Mouse (Mus musculus): Measurements from ENCODE around the gene Grik3. TPM values are rescaled to one million over a fixed set of nuclear protein-coding genes. Genes with fewer than 3 reads are reported as not detected.

Grik3 gene
- total and polyA plus RNA-seq, 2 experiments from 2014 or later = 0.07 to 0.11 TPM

DNA sequence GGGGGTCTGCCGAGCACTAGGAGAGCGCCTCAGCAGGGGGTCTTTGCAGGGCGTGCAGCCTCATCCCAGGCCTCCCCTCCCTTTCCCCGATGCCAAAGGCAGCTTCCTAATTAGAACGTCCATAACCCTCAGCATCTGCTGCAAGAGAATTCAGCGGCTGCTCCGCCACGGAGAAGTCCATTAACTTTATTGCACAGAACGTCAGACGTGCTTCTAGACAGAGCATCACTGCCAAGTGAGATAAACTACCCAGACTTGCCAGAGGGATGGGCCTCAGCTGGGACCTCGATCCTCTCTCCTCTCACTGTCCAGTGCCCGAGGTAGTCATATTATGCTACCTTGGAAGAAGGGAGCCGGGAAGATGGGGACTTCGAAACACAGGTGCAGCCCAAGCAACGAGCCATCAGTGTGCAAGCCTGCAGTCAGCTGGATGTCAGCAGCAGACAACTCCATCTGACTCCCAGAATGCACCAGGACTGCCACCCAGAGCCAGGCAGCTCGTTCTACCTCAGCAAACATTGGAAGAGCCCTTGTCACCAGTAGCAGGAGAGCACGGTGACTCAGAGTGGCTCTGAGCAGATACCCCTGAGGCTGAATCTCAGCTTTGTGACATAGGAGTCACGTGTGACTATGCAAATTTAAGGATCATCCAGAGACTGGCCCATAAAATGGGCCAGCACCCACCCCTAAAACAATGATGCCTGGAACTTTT lies 228.1 kb downstream of the Grik3 start:
- Histone ChIP-seq H3K4me2 (ENCODE audit: low read depth, low read length) (no peak overlapping the region), H3K36me3 (replicated peaks; ENCODE audit: control insufficient read depth, insufficient read depth, low read length) (no peaks in the 10 kb centered on the region), H3K9ac (replicated peaks; ENCODE audit: low read depth, low read length) (no peak overlapping the region), H3K9me3 (replicated peaks; ENCODE audit: control insufficient read depth, low read length) (no peaks in the 10 kb centered on the region), H3K27ac (ENCODE audit: low read depth) (no peak overlapping the region), H3K27me3 (ENCODE audit: control insufficient read depth, insufficient read depth, low read length) (no peaks in the 10 kb centered on the region), H3K4me3 (ENCODE audit: low read depth, low read length) (no peak overlapping the region), H3K4me1 (ENCODE audit: control insufficient read depth, insufficient read depth) (no peaks in the 10 kb centered on the region)
- ATAC-seq (ENCODE audit: insufficient read depth, low read depth) = no peak
- DNase-seq (ENCODE audit: low spot score) = no peak
- TF ChIP-seq CTCF (IDR thresholded peaks at IDR 0.05; ENCODE audit: low read depth) (no peak), EP300 (IDR thresholded peaks at IDR 0.05; ENCODE audit: low read depth) (no peak)
- WGBS = 38% methylated on average over 18 of the region's 18 CpGs

DNA sequence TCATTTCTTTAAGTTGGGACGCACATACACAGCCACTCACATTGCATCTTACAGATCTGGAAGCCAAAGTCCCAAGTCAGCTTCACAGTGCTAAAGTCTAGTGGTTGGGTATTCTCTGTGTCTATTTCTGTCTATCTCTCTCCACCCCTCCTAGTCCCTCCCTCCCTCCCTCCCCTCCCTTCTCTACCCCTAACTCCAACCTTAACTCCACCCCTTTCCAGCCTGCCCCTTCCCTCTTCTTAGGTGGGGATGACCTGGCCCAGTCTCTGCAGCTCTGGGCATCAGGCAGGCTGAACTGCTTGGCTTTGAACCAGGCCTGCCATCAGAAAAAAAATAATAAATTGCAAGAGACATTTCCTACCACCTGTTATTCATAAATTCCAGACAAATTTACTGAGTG lies 235.7 kb downstream of the Grik3 start:
- 74% methylated on average over 1 of the region's 1 CpGs for WGBS
- Histone ChIP-seq H3K27ac (ENCODE audit: low read depth) (no peak overlapping the region), H3K4me2 (ENCODE audit: low read depth, low read length) (no peak overlapping the region), H3K4me3 (ENCODE audit: low read depth, low read length) (no peak overlapping the region), H3K9me3 (replicated peaks; ENCODE audit: control insufficient read depth, low read length) (no peaks in the 10 kb centered on the region), H3K36me3 (replicated peaks; ENCODE audit: control insufficient read depth, insufficient read depth, low read length) (no peaks in the 10 kb centered on the region), H3K27me3 (ENCODE audit: control insufficient read depth, insufficient read depth, low read length) (peaks cover 28% of the 10 kb centered on the region), H3K4me1 (ENCODE audit: control insufficient read depth, insufficient read depth) (no peaks in the 10 kb centered on the region), H3K9ac (replicated peaks; ENCODE audit: low read depth, low read length) (no peak overlapping the region)
- no peak for DNase-seq (ENCODE audit: low spot score)
- ATAC-seq (ENCODE audit: insufficient read depth, low read depth) = no peak
- TF ChIP-seq EP300 (IDR thresholded peaks at IDR 0.05; ENCODE audit: low read depth) = no peak
- TF ChIP-seq CTCF (IDR thresholded peaks at IDR 0.05; ENCODE audit: low read depth) = no peak

DNA sequence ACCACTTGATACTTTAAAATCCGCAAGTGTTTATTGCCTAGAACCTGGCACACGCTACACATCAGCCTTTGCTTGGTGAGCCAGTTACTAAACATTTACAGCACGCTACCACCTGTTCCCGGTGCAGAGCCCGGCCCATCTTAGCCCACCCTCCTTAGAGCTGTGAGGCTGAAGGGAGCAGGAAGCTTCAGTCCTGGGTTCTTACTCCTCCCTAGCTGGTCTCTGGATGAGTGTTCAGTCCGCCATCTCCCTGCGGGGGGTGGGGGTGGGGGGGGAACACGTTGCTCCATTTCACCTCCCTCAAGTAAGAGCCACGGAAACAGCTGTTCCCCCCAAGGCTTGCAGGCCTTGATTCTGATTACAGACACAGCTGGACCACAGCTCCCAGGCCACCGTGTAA lies 236.5 kb downstream of the Grik3 start:
- Histone ChIP-seq H3K4me1 (ENCODE audit: control insufficient read depth, insufficient read depth) (no peaks in the 10 kb centered on the region), H3K4me3 (ENCODE audit: low read depth, low read length) (no peak overlapping the region), H3K9me3 (replicated peaks; ENCODE audit: control insufficient read depth, low read length) (no peaks in the 10 kb centered on the region), H3K27me3 (ENCODE audit: control insufficient read depth, insufficient read depth, low read length) (peaks cover 28% of the 10 kb centered on the region), H3K27ac (ENCODE audit: low read depth) (no peak overlapping the region), H3K36me3 (replicated peaks; ENCODE audit: control insufficient read depth, insufficient read depth, low read length) (no peaks in the 10 kb centered on the region), H3K9ac (replicated peaks; ENCODE audit: low read depth, low read length) (no peak overlapping the region), H3K4me2 (ENCODE audit: low read depth, low read length) (no peak overlapping the region)
- DNase-seq (ENCODE audit: low spot score) = no peak
- ATAC-seq (ENCODE audit: insufficient read depth, low read depth) = no peak
- 55% methylated on average over 10 of the region's 10 CpGs for WGBS
- TF ChIP-seq CTCF (IDR thresholded peaks at IDR 0.05; ENCODE audit: low read depth) = no peak
- no peak for TF ChIP-seq EP300 (IDR thresholded peaks at IDR 0.05; ENCODE audit: low read depth)

DNA sequence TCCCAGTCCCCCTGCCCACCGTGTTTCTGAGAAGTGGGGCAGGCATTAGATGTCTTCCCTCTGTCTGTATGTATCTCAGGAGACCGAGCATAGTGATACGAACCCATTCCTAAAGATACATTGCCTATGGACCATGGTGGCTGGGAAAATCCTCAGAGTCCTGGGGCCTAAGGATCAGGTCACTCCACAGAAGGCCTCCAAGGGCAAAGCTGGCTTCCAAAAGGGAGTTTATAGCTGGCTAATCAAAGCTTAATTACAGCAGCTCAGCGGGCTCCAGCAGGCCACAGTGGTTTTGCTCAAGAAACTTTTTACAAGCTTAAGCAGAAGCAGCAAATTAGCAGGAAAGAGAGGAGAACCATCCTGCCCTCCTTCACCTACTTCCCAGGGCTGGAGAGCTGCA lies 237.1 kb downstream of the Grik3 start:
- H3K4me3 ChIP-seq (ENCODE audit: low read depth, low read length) = no peak overlapping the region
- H3K9me3 ChIP-seq (replicated peaks; ENCODE audit: control insufficient read depth, low read length) = no peaks in the 10 kb centered on the region
- H3K4me1 ChIP-seq (ENCODE audit: control insufficient read depth, insufficient read depth) = no peaks in the 10 kb centered on the region
- ATAC-seq (ENCODE audit: insufficient read depth, low read depth) = no peak
- H3K27ac ChIP-seq (ENCODE audit: low read depth) = no peak overlapping the region
- WGBS = 53% methylated on average over 4 of the region's 4 CpGs
- TF ChIP-seq CTCF (IDR thresholded peaks at IDR 0.05; ENCODE audit: low read depth) (no peak), EP300 (IDR thresholded peaks at IDR 0.05; ENCODE audit: low read depth) (no peak)
- H3K27me3 ChIP-seq (ENCODE audit: control insufficient read depth, insufficient read depth, low read length) = peaks cover 28% of the 10 kb centered on the region
- no peak overlapping the region for H3K9ac ChIP-seq (replicated peaks; ENCODE audit: low read depth, low read length)
- H3K36me3 ChIP-seq (replicated peaks; ENCODE audit: control insufficient read depth, insufficient read depth, low read length) = no peaks in the 10 kb centered on the region
- no peak overlapping the region for H3K4me2 ChIP-seq (ENCODE audit: low read depth, low read length)
- DNase-seq (ENCODE audit: low spot score) = no peak

DNA sequence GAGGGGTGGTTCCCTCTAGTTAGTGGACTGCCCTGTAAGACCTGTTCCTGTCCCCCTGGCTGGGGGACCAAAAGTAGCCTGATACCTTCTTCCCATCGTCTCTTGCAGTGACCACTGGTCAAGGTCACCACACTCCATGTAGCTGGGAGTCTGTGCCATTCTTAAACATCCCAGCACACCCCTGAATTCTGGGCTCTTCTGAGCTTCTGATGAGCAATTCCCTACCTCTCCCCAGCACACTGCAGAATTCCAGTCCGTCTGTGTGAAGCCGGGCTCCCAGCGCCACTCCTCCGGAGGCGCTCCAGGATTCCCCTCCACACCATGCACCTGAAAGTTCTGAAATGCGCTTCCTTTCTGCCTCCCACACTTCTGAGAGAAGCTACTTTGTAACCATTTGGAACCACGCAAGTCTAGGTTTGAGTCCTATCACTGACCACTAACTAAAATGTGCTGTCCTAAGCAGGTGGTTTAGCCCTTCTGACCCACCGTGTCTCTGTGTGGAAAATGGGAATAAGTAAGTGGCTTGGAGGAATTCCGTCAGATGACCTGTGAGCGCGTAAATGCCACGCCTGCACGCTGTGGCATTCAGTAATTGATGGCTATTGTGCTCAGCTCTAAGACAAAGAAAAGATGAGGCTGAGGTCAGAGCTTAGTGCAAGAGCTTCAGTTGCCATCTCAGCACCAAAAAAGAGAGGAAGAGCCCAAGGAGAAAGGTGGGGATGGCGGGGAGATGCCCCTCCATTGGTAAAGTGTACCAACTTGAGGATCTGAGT lies 237.8 kb downstream of the Grik3 start:
- H3K4me2 ChIP-seq (ENCODE audit: low read depth, low read length) = no peak overlapping the region
- TF ChIP-seq EP300 (IDR thresholded peaks at IDR 0.05; ENCODE audit: low read depth) = no peak
- no peaks in the 10 kb centered on the region for H3K9me3 ChIP-seq (replicated peaks; ENCODE audit: control insufficient read depth, low read length)
- DNase-seq (ENCODE audit: low spot score) = no peak
- H3K36me3 ChIP-seq (replicated peaks; ENCODE audit: control insufficient read depth, insufficient read depth, low read length) = no peaks in the 10 kb centered on the region
- H3K4me3 ChIP-seq (ENCODE audit: low read depth, low read length) = no peak overlapping the region
- H3K9ac ChIP-seq (replicated peaks; ENCODE audit: low read depth, low read length) = no peak overlapping the region
- WGBS = 45% methylated on average over 15 of the region's 15 CpGs
- no peaks in the 10 kb centered on the region for H3K4me1 ChIP-seq (ENCODE audit: control insufficient read depth, insufficient read depth)
- peaks cover 28% of the 10 kb centered on the region for H3K27me3 ChIP-seq (ENCODE audit: control insufficient read depth, insufficient read depth, low read length)
- H3K27ac ChIP-seq (ENCODE audit: low read depth) = no peak overlapping the region
- ATAC-seq (ENCODE audit: insufficient read depth, low read depth) = no peak
